Mouse (Mus musculus) heart, embryonic 13.5 days (tissue): Measurements from ENCODE around the gene Rpap3. TPM values are rescaled to one million over a fixed set of nuclear protein-coding genes. Genes with fewer than 3 reads are reported as not detected.

ENCODE experiments used
- ATAC-seq: fragments of 200-750 bp; cut with Nextera tagmentation; 2 replicates; pipeline ENCODE4 v1.8.0; 2017; ENCODE audit warnings: moderate TSS enrichment; ENCODE audit not compliant: insufficient number of reproducible peaks, low FRiP score, low TSS enrichment; ENCODE audit errors: extremely low read depth
- H3K27ac ChIP-seq: fragments of 300-500 bp; sonication (generic); replicated peaks from 2 replicates; pipeline ENCODE4 v1.5.1; 2015; ENCODE audit warnings: moderate library complexity, mild to moderate bottlenecking, inconsistent platforms
- H3K27me3 ChIP-seq: fragments of 300-500 bp; sonication (generic); replicated peaks from 2 replicates; pipeline ENCODE4 v1.6.1; 2015; ENCODE audit warnings: mild to moderate bottlenecking, inconsistent platforms
- H3K36me3 ChIP-seq: fragments of 300-500 bp; sonication (generic); 2 replicates; pipeline ENCODE4 v1.6.1; 2015; ENCODE audit warnings: mild to moderate bottlenecking, inconsistent platforms
- H3K4me1 ChIP-seq: fragments of 300-500 bp; sonication (generic); 2 replicates; pipeline ENCODE4 v1.6.1; 2015; ENCODE audit warnings: inconsistent platforms
- H3K4me2 ChIP-seq: fragments of 300-500 bp; sonication (generic); 2 replicates; pipeline ENCODE4 v1.6.1; 2015; ENCODE audit warnings: inconsistent platforms, mild to moderate bottlenecking, moderate library complexity
- H3K4me3 ChIP-seq: fragments of 300-500 bp; sonication (generic); 2 replicates; pipeline ENCODE4 v1.5.1; 2015; ENCODE audit warnings: moderate library complexity, mild to moderate bottlenecking, inconsistent platforms
- H3K9ac ChIP-seq: fragments of 300-500 bp; sonication (generic); 2 replicates; pipeline ENCODE4 v1.6.1; 2015; ENCODE audit warnings: inconsistent platforms, mild to moderate bottlenecking, moderate library complexity
- H3K9me3 ChIP-seq: fragments of 300-500 bp; sonication (generic); 2 replicates; pipeline ENCODE4 v1.6.1; 2016; ENCODE audit warnings: inconsistent platforms
- WGBS: fragments of 180-500 bp; shearing (Covaris S2); methylation state at CpG from one replicate; pipeline ENCODE4 v1.1.7; 2015; ENCODE audit warnings: mixed read lengths; 5-methylcytosine and 5-hydroxymethylcytosine counted together
- polyA plus RNA-seq: library from polyadenylated mRNA; unstranded; fragments of >200 nt; fragmentation: Nextera tagmentation; extraction: Ambion mirVana; gene quantifications from 2 replicates; pipeline ENCODE4 v1.2.1, GENCODE M21; 2015

Rpap3 gene
- polyA plus RNA-seq, 1 experiment from 2014 or later, result 17.9 TPM

- ATAC-seq, result no peak
- Histone ChIP-seq H3K4me2 (no peak overlapping the region), H3K36me3 (no peaks in the 10 kb centered on the region), H3K4me3 (no peak overlapping the region), H3K9me3 (no peaks in the 10 kb centered on the region), H3K27ac (peak overlapping the region; percentile 63; the same call in 1 of the 2 replicates), H3K4me1 (peaks cover 23% of the 10 kb centered on the region), H3K27me3 (peaks cover 3% of the 10 kb centered on the region; the same call in 1 of the 2 replicates), H3K9ac (no peak overlapping the region)
- WGBS, result 73% methylated on average over 15 of the region's 15 CpGs
Observed at GRCm38 (mm10) chr15:97721008-97721701, 15.5 kb upstream of the Rpap3 start.

GRCm38 (mm10) chr15:97720026-97720675 lies 14.5 kb upstream of the Rpap3 start:
- no peaks in the 10 kb centered on the region for H3K9me3 ChIP-seq
- peak overlapping the region; percentile 63 for H3K27ac ChIP-seq
- peaks cover 3% of the 10 kb centered on the region; the same call in 1 of the 2 replicates for H3K27me3 ChIP-seq
- peaks cover 23% of the 10 kb centered on the region for H3K4me1 ChIP-seq
- H3K4me2 ChIP-seq, result no peak overlapping the region
- H3K4me3 ChIP-seq, result no peak overlapping the region
- H3K9ac ChIP-seq, result 0 out of 2 replicates have a peak overlapping the region, but pooled peaks have one; percentile 34
- no peaks in the 10 kb centered on the region for H3K36me3 ChIP-seq
- 61% methylated on average over 12 of the region's 12 CpGs for WGBS
- 0 out of 2 replicates have a peak, but pooled peaks have one; percentile 21 for ATAC-seq

GRCm38 (mm10) chr15:97719494-97719893 lies 13.9 kb upstream of the Rpap3 start:
- H3K9ac ChIP-seq, result no peak overlapping the region

GRCm38 (mm10) chr15:97718535-97719155 lies 13.0 kb upstream of the Rpap3 start:
- H3K9me3 ChIP-seq, result no peaks in the 10 kb centered on the region
- WGBS, result 70% methylated on average over 8 of the region's 8 CpGs
- peaks cover 24% of the 10 kb centered on the region for H3K4me1 ChIP-seq
- no peak overlapping the region for H3K4me2 ChIP-seq
- H3K36me3 ChIP-seq, result no peaks in the 10 kb centered on the region
- H3K27me3 ChIP-seq, result peaks cover 3% of the 10 kb centered on the region; the same call in 1 of the 2 replicates
- H3K4me3 ChIP-seq, result no peak overlapping the region
- no peak overlapping the region for H3K9ac ChIP-seq
- no peak overlapping the region for H3K27ac ChIP-seq
- no peak for ATAC-seq

More at GRCm38 (mm10) chr15:97719494-97719893, 13.9 kb upstream of the Rpap3 start:
- no peak overlapping the region for H3K4me3 ChIP-seq
- peaks cover 3% of the 10 kb centered on the region; the same call in 1 of the 2 replicates for H3K27me3 ChIP-seq
- no peak overlapping the region for H3K4me2 ChIP-seq
- H3K9me3 ChIP-seq, result no peaks in the 10 kb centered on the region
- H3K27ac ChIP-seq, result no peak overlapping the region
- WGBS, result 91% methylated on average over 12 of the region's 12 CpGs
- peaks cover 23% of the 10 kb centered on the region for H3K4me1 ChIP-seq
- ATAC-seq, result no peak
- no peaks in the 10 kb centered on the region for H3K36me3 ChIP-seq

- H3K27ac ChIP-seq, result no peak overlapping the region
- no peak overlapping the region for H3K4me3 ChIP-seq
- H3K9me3 ChIP-seq, result no peaks in the 10 kb centered on the region
- H3K9ac ChIP-seq, result no peak overlapping the region
- no peak overlapping the region for H3K4me2 ChIP-seq
- 29% methylated on average over 12 of the region's 12 CpGs for WGBS
- ATAC-seq, result peak; percentile 28; the same call in 1 of the 2 replicates
- H3K36me3 ChIP-seq, result no peaks in the 10 kb centered on the region
- peaks cover 31% of the 10 kb centered on the region for H3K4me1 ChIP-seq
- peaks cover 3% of the 10 kb centered on the region; the same call in 1 of the 2 replicates for H3K27me3 ChIP-seq
Observed at GRCm38 (mm10) chr15:97717861-97718534, 12.4 kb upstream of the Rpap3 start.

- H3K4me3 ChIP-seq, result no peak overlapping the region
- WGBS, result 52% methylated on average over 11 of the region's 11 CpGs
- peaks cover 32% of the 10 kb centered on the region for H3K4me1 ChIP-seq
- H3K9me3 ChIP-seq, result no peaks in the 10 kb centered on the region
- peaks cover 3% of the 10 kb centered on the region; the same call in 1 of the 2 replicates for H3K27me3 ChIP-seq
- no peak overlapping the region for H3K9ac ChIP-seq
- no peaks in the 10 kb centered on the region for H3K36me3 ChIP-seq
- no peak overlapping the region for H3K4me2 ChIP-seq
- 0 out of 2 replicates have a peak overlapping the region, but pooled peaks have one; percentile 8 for H3K27ac ChIP-seq
- ATAC-seq, result no peak
Observed at GRCm38 (mm10) chr15:97716782-97717181, 11.2 kb upstream of the Rpap3 start.

GRCm38 (mm10) chr15:97715734-97716133 lies 10.1 kb upstream of the Rpap3 start:
- WGBS, result 89% methylated on average over 1 of the region's 1 CpGs
- Histone ChIP-seq H3K4me1 (peaks cover 29% of the 10 kb centered on the region), H3K36me3 (no peaks in the 10 kb centered on the region), H3K27me3 (peaks cover 3% of the 10 kb centered on the region; the same call in 1 of the 2 replicates), H3K27ac (no peak overlapping the region), H3K4me2 (no peak overlapping the region), H3K4me3 (no peak overlapping the region), H3K9me3 (no peaks in the 10 kb centered on the region), H3K9ac (no peak overlapping the region)
- ATAC-seq, result no peak

GRCm38 (mm10) chr15:97715083-97715482 lies 9.5 kb upstream of the Rpap3 start:
- Histone ChIP-seq H3K4me3 (no peak overlapping the region), H3K4me1 (peaks cover 23% of the 10 kb centered on the region), H3K9ac (no peak overlapping the region), H3K4me2 (no peak overlapping the region), H3K36me3 (no peaks in the 10 kb centered on the region), H3K27me3 (peaks cover 3% of the 10 kb centered on the region; the same call in 1 of the 2 replicates), H3K27ac (no peak overlapping the region), H3K9me3 (no peaks in the 10 kb centered on the region)
- ATAC-seq, result no peak
- WGBS, result 81% methylated on average over 8 of the region's 8 CpGs

- ATAC-seq, result no peak
- Histone ChIP-seq H3K27ac (no peak overlapping the region), H3K4me3 (no peak overlapping the region), H3K36me3 (no peaks in the 10 kb centered on the region), H3K27me3 (no peaks in the 10 kb centered on the region), H3K9ac (no peak overlapping the region), H3K4me1 (peaks cover 13% of the 10 kb centered on the region; the same call in 1 of the 2 replicates), H3K4me2 (no peak overlapping the region), H3K9me3 (no peaks in the 10 kb centered on the region)
- WGBS, result 58% methylated on average over 6 of the region's 6 CpGs
Observed at GRCm38 (mm10) chr15:97712546-97712945, 6.9 kb upstream of the Rpap3 start.

GRCm38 (mm10) chr15:97710906-97711305 lies 5.3 kb upstream of the Rpap3 start:
- WGBS, result 73% methylated on average over 6 of the region's 6 CpGs
- Histone ChIP-seq H3K4me1 (peaks cover 16% of the 10 kb centered on the region; the same call in 1 of the 2 replicates), H3K27me3 (no peaks in the 10 kb centered on the region), H3K4me3 (no peak overlapping the region), H3K27ac (no peak overlapping the region), H3K4me2 (no peak overlapping the region), H3K36me3 (no peaks in the 10 kb centered on the region), H3K9ac (0 out of 2 replicates have a peak overlapping the region, but pooled peaks have one; percentile 11), H3K9me3 (no peaks in the 10 kb centered on the region)
- ATAC-seq, result no peak

- WGBS, result 88% methylated on average over 10 of the region's 10 CpGs
- no peaks in the 10 kb centered on the region for H3K27me3 ChIP-seq
- no peak for ATAC-seq
- peaks cover 94% of the 10 kb centered on the region for H3K36me3 ChIP-seq
- no peak overlapping the region for H3K9ac ChIP-seq
- no peaks in the 10 kb centered on the region for H3K9me3 ChIP-seq
- H3K4me3 ChIP-seq, result no peak overlapping the region
- no peak overlapping the region for H3K4me2 ChIP-seq
- no peaks in the 10 kb centered on the region for H3K4me1 ChIP-seq
- no peak overlapping the region for H3K27ac ChIP-seq
Observed at GRCm38 (mm10) chr15:97696616-97697015, 9.0 kb downstream of the Rpap3 start.
